Mouse (Mus musculus) G1E (cell line): ENCODE results near the gene Hsd17b1. TPM values are rescaled to one million over a fixed set of nuclear protein-coding genes. Genes with fewer than 3 reads are reported as not detected.

Source experiments
- ATAC-seq: 2 replicates; pipeline ENCODE4 v1.8.0; 2016; ENCODE audit warnings: mild to moderate bottlenecking; ENCODE audit not compliant: insufficient number of reproducible peaks, poor library complexity, low FRiP score, severe bottlenecking; ENCODE audit errors: extremely low read depth
- DNase-seq: peaks from one replicate; pipeline ENCODE4 v3.0.0; 2012; ENCODE audit warnings: low spot score
- H3K27me3 ChIP-seq: 2 replicates; pipeline ENCODE4 v1.6.1; 2012; ENCODE audit warnings: mild to moderate bottlenecking, low read length, inconsistent platforms; ENCODE audit not compliant: insufficient read depth
- H3K36me3 ChIP-seq: replicated peaks from 2 replicates; pipeline ENCODE3; 2012; ENCODE audit warnings: mild to moderate bottlenecking, inconsistent platforms
- H3K4me1 ChIP-seq: 2 replicates; pipeline ENCODE4 v1.6.1; 2012; ENCODE audit warnings: low read depth, low read length, inconsistent platforms, mixed read lengths; ENCODE audit not compliant: insufficient read depth
- H3K4me3 ChIP-seq: 2 replicates; pipeline ENCODE4 v1.5.1; 2012; ENCODE audit warnings: low read depth, mild to moderate bottlenecking, inconsistent platforms, low read length, moderate library complexity, mixed read lengths
- H3K9me3 ChIP-seq: replicated peaks from 2 replicates; pipeline ENCODE4 v1.6.1; 2012; ENCODE audit warnings: inconsistent platforms
- CTCF ChIP-seq: IDR thresholded peaks from 2 replicates; pipeline ENCODE4 v1.5.1; 2012; ENCODE audit warnings: low read depth, low read length, inconsistent platforms, mixed read lengths
- GATA1 ChIP-seq: IDR thresholded peaks from 2 replicates; pipeline ENCODE4 v1.6.1; 2012; ENCODE audit warnings: borderline replicate concordance, low read length, inconsistent platforms, mixed read lengths
- GATA2 ChIP-seq: IDR thresholded peaks from 2 replicates; pipeline ENCODE4 v1.6.1; 2012; ENCODE audit warnings: low read depth, low read length, inconsistent platforms, borderline replicate concordance
- POLR2AphosphoS5 ChIP-seq: IDR thresholded peaks from 2 replicates; pipeline ENCODE4 v1.6.1; 2012; ENCODE audit warnings: low read depth, low read length, inconsistent platforms; ENCODE audit not compliant: insufficient replicate concordance
- TAL1 ChIP-seq: conservative IDR thresholded peaks from 2 replicates; pipeline ENCODE4 v1.6.1; 2012; ENCODE audit warnings: low read depth, low read length, inconsistent platforms, mixed read lengths
- polyA plus RNA-seq: library from polyadenylated mRNA; stranded (reverse); fragments of >175 nt; gene quantifications from 2 replicates; pipeline ENCODE4 v1.2.3, GENCODE M21; 2012
- total RNA-seq, 2 experiments: library from RNA; stranded (forward) in 1 of 2; stranded (reverse) in 1 of 2; fragments of 200-1000 nt in 1 of 2; fragments of >200 nt in 1 of 2; fragmentation: Nextera tagmentation in 1 of 2; gene quantifications; 2 replicates each; pipeline ENCODE4 v1.2.3; 2014 to 2017

Gene Hsd17b1
- total and polyA plus RNA-seq, 3 experiments, result 0.20 to 0.44 TPM; not detected in 1

GRCm38 (mm10) chr11:101051051-101051493 lies 27.1 kb upstream of the Hsd17b1 start:
- H3K9me3 ChIP-seq, result no peaks in the 10 kb centered on the region; the same call in 1 of the 2 replicates
- DNase-seq, result no peak
- peaks cover 17% of the 10 kb centered on the region for H3K4me1 ChIP-seq
- no peak overlapping the region for H3K4me3 ChIP-seq
- ATAC-seq, result no peak
- H3K36me3 ChIP-seq, result peaks cover 98% of the 10 kb centered on the region
- H3K27me3 ChIP-seq, result no peaks in the 10 kb centered on the region
- TF ChIP-seq TAL1 (no peak), POLR2AphosphoS5 (no peak), GATA2 (no peak), GATA1 (no peak), CTCF (no peak)

DNA sequence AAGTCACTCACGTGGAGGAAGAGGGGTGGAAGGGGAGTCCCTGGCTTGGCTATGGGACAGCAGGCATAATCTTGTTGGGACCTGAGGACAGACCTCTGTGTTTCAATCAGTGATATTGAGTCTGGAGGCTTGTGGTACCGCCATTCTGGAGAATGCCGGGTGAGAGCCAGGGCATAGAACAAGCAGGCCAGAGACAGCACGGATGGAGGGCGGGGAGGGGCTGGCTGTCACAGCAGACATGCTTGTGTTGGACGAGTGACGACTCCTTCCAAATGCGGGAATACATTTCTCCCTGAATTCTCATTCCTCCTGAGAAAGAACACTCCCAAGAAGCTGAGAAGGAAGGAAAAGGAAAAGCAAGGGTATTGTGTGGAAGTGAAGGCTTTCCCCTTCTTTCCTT lies 26.6 kb upstream of the Hsd17b1 start:
- no peak for ATAC-seq
- H3K9me3 ChIP-seq, result no peaks in the 10 kb centered on the region; the same call in 1 of the 2 replicates
- no peak for DNase-seq
- no peaks in the 10 kb centered on the region for H3K27me3 ChIP-seq
- no peak for TF ChIP-seq POLR2AphosphoS5
- no peak for TF ChIP-seq CTCF
- TF ChIP-seq TAL1, result no peak
- TF ChIP-seq GATA1, result no peak
- no peak for TF ChIP-seq GATA2
- peaks cover 98% of the 10 kb centered on the region for H3K36me3 ChIP-seq
- no peak overlapping the region for H3K4me3 ChIP-seq
- H3K4me1 ChIP-seq, result peaks cover 17% of the 10 kb centered on the region

- no peak for TF ChIP-seq GATA1
- TF ChIP-seq CTCF, result no peak
- no peak for TF ChIP-seq POLR2AphosphoS5
- TF ChIP-seq GATA2, result no peak
- TF ChIP-seq TAL1, result no peak
- Histone ChIP-seq H3K36me3 (peaks cover 98% of the 10 kb centered on the region), H3K9me3 (no peaks in the 10 kb centered on the region; the same call in 1 of the 2 replicates), H3K27me3 (no peaks in the 10 kb centered on the region), H3K4me3 (no peak overlapping the region), H3K4me1 (peaks cover 24% of the 10 kb centered on the region)
- DNase-seq (no peak), ATAC-seq (no peak)
Measured at GRCm38 (mm10) chr11:101052751-101053473, 25.3 kb upstream of the Hsd17b1 start.

- Histone ChIP-seq H3K36me3 (peaks cover 99% of the 10 kb centered on the region), H3K4me3 (no peak overlapping the region), H3K9me3 (no peaks in the 10 kb centered on the region; the same call in 1 of the 2 replicates), H3K27me3 (no peaks in the 10 kb centered on the region), H3K4me1 (peaks cover 32% of the 10 kb centered on the region)
- ATAC-seq, result no peak
- TF ChIP-seq GATA1 (no peak), TAL1 (no peak), GATA2 (no peak), POLR2AphosphoS5 (no peak), CTCF (no peak)
- DNase-seq, result no peak
Measured at GRCm38 (mm10) chr11:101053974-101054373, 24.2 kb upstream of the Hsd17b1 start.

GRCm38 (mm10) chr11:101055418-101055817 lies 22.8 kb upstream of the Hsd17b1 start:
- H3K36me3 ChIP-seq, result peaks cover 99% of the 10 kb centered on the region
- no peak overlapping the region for H3K4me3 ChIP-seq
- no peaks in the 10 kb centered on the region; the same call in 1 of the 2 replicates for H3K9me3 ChIP-seq
- TF ChIP-seq CTCF (no peak), GATA1 (no peak), POLR2AphosphoS5 (no peak), TAL1 (no peak), GATA2 (no peak)
- DNase-seq, result no peak
- ATAC-seq, result no peak
- no peaks in the 10 kb centered on the region for H3K27me3 ChIP-seq
- peaks cover 35% of the 10 kb centered on the region for H3K4me1 ChIP-seq

GRCm38 (mm10) chr11:101056885-101057284 lies 21.3 kb upstream of the Hsd17b1 start:
- Histone ChIP-seq H3K36me3 (peaks cover 97% of the 10 kb centered on the region), H3K9me3 (no peaks in the 10 kb centered on the region; the same call in 1 of the 2 replicates), H3K4me3 (no peak overlapping the region), H3K27me3 (no peaks in the 10 kb centered on the region), H3K4me1 (peaks cover 39% of the 10 kb centered on the region)
- DNase-seq (no peak), ATAC-seq (no peak)
- TF ChIP-seq POLR2AphosphoS5, result no peak
- no peak for TF ChIP-seq GATA1
- TF ChIP-seq CTCF, result no peak
- no peak for TF ChIP-seq GATA2
- no peak for TF ChIP-seq TAL1
